Mouse (Mus musculus): Measurements from ENCODE around the gene Rnf215. TPM values are rescaled to one million over a fixed set of nuclear protein-coding genes. Genes with fewer than 3 reads are reported as not detected.
"Not testable (repeated sequence)": the region's sequence is repeated elsewhere in the genome, so short reads cannot be mapped to it uniquely, and the experiment has no call there.

The Rnf215 gene
- total RNA-seq (2015; ENCODE audit: low replicate concordance) (2.9 and 6.3 TPM in 2 replicates), total RNA-seq (2017; ENCODE audit: low replicate concordance) (15.9 and 34.0 TPM in 2 replicates)

DNA sequence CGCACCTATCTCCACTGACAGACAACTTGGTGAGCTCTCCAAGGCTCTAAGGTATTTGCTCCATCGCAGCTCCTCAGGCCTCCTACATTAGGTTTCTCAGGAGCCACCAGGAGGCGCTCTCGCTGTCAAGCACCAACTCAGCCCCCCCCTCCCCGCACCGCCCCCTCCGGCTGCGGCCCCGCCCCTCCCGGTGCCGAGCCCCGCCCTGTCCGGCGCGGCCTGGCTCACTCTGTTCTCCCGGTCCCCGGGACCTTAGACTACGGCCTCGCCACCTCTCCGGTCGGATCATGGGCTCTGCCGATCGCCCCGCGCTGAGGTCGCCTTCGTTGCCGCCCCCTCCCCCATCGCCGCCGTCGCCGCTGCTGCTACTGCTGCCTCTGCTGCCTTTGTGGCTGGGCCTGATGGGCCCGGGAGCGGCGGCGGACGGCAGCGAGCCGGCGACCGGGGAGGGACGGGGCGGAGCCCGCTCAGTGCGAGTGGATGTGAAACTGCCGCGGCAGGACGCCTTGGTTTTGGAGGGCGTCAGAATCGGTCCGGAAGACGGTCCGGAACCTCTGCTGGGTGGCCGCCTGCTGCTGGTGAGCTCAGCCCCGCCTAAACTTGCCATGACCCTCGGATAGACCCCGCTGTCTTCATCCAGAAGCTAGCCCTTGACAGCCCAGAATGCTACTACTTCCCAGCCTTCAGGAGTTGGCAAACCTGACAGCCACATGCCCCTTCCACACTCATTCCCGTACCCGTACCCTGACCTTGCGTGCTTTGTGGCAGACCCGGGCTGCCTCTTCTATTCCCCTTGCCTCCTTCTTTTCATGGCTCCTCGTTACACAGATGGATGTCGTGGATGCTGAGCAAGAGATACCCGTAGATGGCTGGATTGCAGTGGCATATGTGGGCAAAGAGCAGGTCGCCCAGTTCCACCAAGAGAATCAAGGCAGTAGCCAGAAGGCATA, at the start of gene Rnf215:
TSS of gene Rnf215 (plus strand) at position 217 of the 950 bp plus-strand sequence.
- peak; percentile 83 for ATAC-seq (replicated peaks; ENCODE audit: low FRiP score, poor library complexity, severe bottlenecking)

DNA sequence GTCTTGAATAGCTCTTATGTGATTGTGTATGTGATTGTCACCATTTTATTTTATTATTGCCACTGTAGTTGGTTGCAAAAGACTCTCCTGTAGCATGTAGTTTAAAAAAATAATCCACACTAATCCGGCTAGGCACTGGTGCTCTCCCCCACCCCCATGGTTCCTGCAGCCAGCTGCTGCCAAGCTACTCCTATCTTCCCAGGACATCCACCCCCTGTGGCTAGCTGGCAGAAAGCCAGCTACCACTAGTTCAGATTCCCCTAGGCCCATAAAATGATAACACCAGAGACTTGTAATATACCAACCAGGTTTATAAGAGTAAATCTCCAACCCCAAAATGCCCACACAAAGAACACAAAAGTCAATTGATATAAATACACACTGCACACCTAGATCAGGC, 48.8 kb upstream of the Rnf215 start:
- no peak for ATAC-seq (replicated peaks; ENCODE audit: low FRiP score, poor library complexity, severe bottlenecking)

DNA sequence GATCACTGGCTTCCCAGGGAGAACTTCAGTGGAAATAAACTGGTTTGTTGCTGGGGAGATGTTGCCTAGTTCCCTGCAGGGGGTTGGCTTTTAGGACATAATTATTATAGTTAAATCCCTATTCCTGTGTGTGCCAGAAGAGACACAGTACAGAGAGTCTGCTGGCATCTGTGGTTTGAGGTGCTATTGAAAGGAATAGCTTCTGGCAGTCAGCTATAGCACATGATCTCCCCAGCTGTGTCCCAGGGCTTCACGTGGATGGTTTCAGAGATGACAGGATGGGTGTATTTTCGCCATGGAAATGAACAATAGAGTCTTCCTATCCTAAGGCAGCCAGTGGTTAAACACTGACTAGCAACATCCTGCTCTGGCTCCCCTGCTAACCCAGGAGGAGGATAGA, 47.7 kb upstream of the Rnf215 start:
- ATAC-seq (replicated peaks; ENCODE audit: low FRiP score, poor library complexity, severe bottlenecking), result no peak

DNA sequence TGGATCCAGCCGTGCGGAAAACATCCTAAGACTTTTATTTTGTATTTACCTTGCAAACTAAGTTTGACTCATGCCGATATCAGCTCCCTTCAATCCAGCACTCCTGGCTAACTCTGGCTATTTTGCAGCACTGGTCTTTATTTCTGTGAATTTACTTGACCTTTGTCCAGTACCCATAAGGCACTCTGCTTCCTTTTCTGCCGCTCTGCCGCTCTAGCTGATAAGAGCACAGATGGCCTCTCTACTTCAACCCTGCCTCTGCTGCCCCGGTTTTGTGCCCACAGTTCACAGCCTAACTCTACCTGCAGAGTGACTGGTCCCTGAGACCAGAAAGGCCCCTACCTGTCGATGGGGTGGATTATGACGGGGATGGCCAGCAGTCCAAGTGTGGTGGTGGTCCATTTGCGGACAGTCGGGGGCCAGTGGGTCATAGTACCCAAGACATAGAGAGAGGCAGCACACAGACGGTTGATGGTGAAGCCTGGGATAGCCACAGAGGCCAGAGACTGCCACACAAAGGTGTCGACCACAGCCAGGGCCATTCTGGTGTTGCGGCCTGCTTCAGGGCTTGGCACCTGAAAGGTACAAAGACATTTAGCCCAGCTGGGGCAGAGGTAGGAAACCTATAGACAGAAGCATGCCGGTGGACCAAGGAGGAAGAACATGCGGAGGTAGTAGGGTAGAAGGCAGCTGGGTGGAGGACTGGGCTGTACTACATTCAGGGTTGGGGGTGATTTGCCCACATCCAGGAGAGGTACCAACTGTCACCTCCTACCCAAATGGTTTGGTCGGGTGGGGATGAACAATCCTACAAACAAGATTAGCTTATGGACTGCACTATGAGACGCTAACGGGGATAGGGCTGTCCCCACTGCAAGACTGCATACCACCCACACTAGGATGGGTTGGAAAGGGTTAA, 41.3 kb upstream of the Rnf215 start:
- no peak for ATAC-seq (replicated peaks; ENCODE audit: low FRiP score, poor library complexity, severe bottlenecking)

DNA sequence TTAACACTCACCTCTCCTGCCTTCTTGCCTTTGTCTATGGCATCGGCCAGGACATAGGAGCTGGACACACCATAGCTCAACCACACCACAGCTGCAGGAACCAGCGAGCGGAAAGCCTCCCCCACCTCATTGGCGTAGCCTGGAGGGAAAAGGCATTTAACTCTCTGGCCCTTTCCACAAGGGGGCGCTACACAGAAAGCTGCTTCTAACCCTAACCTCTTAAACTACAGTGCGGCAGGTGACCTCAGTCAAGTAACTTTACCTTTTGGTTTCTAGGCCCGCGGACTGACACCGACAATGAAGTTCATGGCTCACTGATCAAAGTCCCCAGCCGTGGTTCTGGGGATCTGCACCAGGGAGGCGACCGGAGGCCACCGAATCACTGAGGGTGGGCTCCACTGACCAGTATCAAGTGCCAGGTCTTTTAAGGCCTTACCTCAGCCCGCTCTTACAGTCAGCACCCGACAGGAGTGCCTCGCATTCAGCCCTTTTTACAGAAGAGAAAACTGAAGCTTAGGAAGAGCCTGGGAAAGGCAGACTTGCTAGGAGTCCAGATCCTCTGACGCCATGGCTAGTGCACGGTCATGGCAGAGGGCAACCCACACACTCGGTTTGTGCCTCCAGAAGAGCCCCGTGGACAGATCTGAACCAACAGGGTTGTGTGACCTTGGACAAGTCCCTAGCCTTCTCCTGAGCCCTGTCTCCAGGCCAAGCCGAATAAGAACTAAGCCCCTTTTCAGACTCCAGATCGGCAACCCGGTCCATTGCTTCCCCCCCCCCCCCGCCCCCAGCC, 40.4 kb upstream of the Rnf215 start:
- peak; percentile 45 for ATAC-seq (replicated peaks; ENCODE audit: low FRiP score, poor library complexity, severe bottlenecking)

DNA sequence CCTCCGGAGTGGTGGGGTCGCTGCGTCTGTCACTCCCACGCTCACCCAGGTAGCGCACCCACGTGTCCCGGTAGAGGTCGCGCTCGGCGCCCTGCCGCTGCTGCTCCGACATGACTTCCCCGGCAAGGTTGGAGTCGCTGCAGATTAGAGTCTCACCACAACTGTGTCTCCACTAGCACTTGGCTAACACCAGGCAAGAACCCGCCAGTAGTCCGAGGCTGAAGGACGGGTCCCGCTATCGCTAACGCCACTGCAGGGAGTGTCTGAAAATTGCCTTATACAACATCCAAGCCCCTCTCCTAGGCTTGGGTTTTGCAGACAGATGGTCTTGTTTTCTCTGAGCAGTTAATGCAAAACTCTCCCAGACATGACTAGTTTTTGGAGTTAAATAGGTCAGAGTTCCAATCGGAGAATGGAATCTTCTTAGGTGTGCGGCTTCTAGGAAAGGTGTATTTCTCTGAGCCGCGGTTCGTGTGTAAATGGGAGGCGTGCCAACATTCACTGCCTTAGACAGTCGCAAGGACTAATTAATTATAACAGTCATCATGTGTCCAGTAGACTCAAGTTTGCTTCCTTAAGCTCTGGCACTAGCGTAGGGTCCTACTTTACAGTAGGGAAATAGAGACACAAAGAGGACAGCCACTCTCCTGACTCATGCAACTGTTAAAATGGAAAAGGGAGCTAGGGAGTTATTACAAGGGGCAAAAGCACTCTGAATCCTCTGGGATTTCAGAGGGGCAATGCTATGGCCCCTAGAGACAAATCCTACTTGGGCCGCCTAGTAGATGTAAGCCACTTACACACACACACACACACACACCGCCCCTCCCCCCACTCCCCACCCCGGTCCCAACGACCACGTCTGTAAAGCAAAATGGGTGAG, 39.6 kb upstream of the Rnf215 start, which contains the start of gene Mtfp1:
TSS of gene Mtfp1 (minus strand) at position 275 of the 883 bp plus-strand sequence.
- peak; percentile 30 for ATAC-seq (replicated peaks; ENCODE audit: low FRiP score, poor library complexity, severe bottlenecking)

DNA sequence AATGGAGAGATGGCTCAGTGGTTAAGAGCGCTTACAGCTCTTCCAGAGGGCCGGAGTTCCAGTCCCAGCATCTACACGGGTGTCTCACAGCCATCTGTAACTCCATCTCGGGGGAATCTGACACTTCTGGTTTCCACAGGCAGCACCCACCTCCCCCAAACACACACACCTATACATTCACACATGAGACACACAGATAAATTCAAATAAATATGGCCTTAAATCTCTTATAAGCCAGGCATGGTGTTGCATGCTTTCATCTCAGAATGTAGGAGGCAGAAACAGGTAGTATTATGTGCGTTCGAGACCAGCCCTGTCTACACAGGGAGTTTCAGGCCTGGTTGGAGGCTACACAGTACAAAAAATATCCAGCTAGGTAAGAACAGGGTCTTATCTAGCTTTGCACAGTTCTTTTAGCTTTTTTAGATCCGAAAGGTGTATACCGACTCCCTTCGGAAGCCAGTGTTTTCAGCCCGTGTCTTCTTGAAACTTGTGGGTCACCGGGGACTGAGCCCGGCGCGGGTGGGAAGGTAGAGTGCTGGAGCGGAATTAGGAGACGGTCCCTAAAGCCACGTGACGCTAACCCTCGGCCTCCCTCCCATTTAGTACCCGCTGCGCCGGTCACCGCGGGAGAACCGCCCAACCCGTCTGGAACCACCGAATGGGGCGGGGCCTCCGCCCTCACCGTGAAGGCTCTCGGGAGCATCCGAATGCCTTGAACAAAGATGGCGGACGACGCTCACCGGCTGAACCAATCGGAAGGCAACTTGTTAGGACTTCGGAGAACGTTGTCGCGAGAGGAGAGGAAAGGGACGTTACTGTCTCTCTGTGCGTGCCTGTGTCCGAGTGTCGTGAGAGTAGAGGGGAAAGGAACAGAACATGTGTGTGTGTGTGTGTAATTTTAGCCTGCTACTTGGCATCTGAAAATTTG, 38.7 kb upstream of the Rnf215 start:
- ATAC-seq (replicated peaks; ENCODE audit: low FRiP score, poor library complexity, severe bottlenecking), result peak; percentile 88

DNA sequence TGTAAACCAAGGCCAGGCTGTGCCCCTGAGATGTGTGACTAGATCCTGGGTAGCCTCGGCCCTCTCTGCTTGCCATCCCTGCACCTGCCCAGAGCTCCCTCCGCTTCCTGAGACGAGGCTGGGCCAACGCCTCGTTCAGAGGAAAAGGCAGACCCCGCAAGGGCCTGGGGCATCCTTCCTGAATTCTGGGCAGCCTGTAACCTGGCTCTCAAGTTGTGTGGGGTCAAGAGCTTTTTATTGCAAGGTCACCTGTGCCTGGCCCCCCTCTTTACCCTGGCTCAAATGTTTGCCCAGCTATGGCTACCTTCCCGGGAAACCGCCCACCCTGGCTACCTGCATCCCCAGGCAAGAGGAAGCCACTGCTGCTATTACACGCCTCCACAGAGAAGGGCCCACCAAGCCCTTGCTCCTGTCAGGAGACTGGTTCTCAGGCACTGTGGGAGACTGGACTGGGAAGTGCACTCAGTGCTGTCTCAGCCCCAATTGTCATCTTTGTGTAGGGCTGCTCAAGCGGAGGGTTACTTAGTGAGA, 37.8 kb upstream of the Rnf215 start:
- ATAC-seq (replicated peaks; ENCODE audit: low FRiP score, poor library complexity, severe bottlenecking), result 0 out of 2 replicates have a peak, but pooled peaks have one; percentile 8

DNA sequence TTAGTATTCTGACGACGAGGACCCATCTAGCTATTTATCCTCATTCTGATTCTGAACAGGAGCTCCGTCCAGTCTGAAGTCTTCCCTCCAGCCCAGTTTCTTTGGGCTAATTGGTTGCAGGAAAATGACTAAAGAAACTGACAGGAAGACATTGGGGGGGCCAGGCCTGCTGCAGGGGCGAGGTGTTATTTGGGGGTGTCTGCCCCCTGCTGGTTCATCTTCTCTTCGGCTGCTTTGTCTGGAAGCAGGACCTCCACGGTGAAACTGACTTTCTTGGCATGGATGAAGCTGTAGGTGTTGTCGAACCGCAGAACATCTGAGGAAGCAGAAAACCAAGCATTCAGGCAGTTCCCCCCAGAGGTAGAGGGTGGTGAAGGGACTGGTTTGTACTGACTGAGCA, 36.9 kb upstream of the Rnf215 start:
- no peak for ATAC-seq (replicated peaks; ENCODE audit: low FRiP score, poor library complexity, severe bottlenecking)

DNA sequence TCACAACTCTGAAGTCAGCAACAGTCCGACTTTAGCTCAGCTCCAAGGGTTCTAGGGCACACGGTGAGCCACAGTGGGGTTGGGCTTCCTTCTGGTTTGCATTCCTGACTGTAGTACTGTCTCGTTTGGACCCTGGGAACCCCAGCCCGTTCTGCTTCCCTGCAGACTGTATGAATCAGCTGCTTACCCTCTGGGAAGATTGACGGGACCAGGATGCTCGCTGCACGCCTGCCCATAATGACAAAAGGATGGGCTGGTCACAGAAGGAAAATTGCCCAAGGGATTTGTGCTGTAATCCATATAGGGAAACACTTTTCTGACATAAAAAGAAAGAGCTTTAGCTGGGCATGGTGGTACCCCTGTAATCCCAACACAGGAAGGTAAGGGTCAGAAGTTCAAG, 36.2 kb upstream of the Rnf215 start:
- ATAC-seq (replicated peaks; ENCODE audit: low FRiP score, poor library complexity, severe bottlenecking), result no peak

DNA sequence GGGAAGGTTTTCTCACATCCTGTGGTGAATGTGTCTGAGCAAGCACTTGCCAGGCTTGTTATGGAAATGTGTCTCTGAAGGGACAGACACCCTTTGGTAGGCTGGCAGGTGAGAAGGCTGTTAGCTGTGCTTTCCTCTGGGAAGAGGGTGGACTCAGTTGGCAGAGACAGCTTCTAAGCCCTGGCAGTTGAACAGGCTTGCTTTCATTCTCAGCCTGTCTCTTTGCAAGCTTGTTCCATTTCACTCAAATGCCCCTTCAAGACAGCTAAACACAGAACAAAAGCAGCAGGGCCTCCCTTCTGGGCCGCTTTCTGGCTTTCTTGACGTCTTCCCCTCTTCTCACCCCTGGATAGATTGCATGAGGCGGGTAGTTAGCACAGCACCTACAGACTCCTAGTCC, 35.6 kb upstream of the Rnf215 start:
- ATAC-seq (replicated peaks; ENCODE audit: low FRiP score, poor library complexity, severe bottlenecking), result no peak

DNA sequence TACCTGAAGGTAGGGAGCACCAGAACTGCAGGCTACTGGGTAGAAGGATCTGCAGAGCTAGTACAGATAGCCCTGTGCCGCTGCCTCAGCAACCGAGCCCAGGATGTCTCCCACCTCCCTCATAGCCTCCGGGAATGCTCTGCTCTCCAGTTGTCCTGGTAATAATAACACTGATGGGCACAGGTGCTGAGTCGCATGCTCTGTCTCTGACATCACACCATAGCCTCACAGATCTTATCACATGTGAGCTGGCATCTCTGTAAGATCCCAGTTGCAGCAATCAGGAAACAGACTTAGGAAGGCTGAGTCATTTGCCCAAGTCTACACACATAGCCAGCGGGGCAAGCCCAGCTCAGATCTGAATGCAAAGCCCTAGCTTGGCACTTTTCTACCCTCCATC, 33.2 kb upstream of the Rnf215 start:
- no peak for ATAC-seq (replicated peaks; ENCODE audit: low FRiP score, poor library complexity, severe bottlenecking)

DNA sequence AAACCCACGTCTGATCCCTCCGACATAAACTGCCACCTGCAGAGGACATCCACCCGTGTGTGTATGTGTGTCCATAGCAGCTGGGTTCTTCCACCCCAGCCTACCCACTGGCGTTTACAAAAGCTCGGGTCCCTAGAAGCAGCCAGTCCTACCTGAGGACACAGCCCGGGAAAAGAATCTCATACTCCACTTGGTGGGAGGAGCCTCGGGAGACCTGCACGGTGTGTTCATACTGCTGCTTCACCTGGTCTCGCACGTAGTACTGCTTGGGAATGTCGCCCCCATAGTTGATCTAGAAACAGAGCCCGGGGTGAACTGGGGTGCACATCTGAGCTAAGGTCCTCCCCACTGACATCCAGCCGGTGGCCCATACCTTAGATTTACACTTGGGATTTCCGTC, 31.5 kb upstream of the Rnf215 start:
- no peak for ATAC-seq (replicated peaks; ENCODE audit: low FRiP score, poor library complexity, severe bottlenecking)

DNA sequence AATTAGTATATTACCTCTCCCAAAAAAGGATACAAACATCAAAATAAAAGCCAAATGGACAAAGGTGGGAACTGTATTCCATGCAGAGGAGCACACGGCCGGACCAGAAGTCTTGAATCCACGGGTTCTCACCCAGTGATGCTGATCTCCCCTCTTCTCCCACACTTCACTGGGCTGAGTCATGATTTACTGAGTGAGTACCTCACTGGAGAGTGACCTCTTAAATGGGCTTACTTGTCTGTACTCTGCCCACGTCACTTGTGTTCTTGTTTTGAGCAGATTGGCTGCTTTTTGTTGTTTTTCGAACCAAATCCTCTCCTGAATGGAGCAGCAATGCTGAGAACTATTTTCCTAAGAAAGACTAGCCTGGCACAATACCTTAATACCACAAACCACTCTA, 30.0 kb upstream of the Rnf215 start:
- no peak for ATAC-seq (replicated peaks; ENCODE audit: low FRiP score, poor library complexity, severe bottlenecking)

DNA sequence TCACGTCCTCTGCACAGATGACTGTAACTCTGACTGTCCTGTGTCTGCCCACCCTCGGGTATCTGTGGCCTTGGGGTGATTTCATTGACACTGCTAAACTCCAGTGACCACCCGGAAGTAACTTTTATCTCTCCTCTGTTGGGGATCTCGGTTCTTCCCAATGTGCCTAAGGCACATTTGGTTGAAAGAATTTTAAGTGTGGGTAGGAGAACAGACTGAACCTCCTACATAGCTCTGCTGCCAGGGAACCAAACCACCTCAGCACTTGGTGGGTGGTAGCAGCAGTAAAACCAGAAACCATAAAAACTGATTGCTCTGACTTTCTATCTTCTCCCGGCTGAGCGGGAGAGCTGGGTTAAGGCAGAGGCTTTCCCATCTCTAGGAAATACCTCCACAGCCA, 29.6 kb upstream of the Rnf215 start:
- ATAC-seq (replicated peaks; ENCODE audit: low FRiP score, poor library complexity, severe bottlenecking), result no peak

DNA sequence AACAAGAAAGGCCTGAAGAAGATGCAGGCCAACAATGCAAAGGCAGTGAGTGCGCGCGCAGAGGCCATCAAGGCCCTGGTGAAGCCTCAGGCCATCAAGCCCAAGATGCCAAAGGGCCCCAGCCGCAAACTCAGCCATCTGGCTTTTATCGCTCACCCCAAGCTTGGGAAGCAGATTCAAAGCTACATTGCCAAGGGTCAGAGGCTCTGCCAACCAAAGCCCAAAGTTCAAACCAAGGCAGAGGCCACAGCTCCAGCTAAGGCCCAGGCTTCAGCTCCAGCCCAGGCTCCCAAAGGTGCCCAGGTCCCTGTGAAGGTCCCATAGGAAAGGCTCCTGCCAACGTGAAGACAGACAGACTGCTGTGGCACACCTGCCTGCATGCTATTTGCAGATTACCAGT, 27.1 kb upstream of the Rnf215 start:
- not testable (repeated sequence) for ATAC-seq (replicated peaks; ENCODE audit: low FRiP score, poor library complexity, severe bottlenecking)

DNA sequence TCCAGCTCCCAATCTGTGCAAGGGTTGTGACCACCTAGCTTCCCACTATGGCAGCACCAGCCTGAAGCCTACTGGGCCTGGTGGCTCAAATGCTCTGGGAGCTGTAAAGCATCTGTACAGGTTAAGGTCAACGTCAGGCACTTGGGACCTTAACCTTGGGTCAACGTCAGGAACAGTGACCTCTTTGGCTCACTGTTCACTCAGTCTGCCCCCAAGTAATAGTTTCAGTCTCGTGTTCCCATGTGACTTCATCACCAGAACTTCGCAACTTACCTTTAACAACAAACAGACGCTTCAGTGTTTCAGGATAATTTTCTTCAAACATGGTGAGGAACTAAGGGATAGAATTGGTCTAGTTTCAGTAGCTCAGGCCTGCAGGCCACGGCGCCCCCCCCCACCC, 26.3 kb upstream of the Rnf215 start:
- ATAC-seq (replicated peaks; ENCODE audit: low FRiP score, poor library complexity, severe bottlenecking), result no peak

All from erythroid progenitor cell, adult 5-6 weeks (primary cell).